Mouse (Mus musculus) liver, embryonic 14.5 days (tissue): ENCODE results near the gene Brd3. TPM values are rescaled to one million over a fixed set of nuclear protein-coding genes. Genes with fewer than 3 reads are reported as not detected.
A peak's percentile ranks its signal among the peaks of the same experiment; 100 is the strongest.
"Not testable (repeated sequence)": the region's sequence is repeated elsewhere in the genome, so short reads cannot be mapped to it uniquely, and the experiment has no call there.

Experiments
- ATAC-seq: fragments of 200-750 bp; cut with Nextera tagmentation; 2 replicates; pipeline ENCODE4 v1.8.0; 2017; ENCODE audit warnings: moderate number of reproducible peaks, mild to moderate bottlenecking, moderate library complexity; ENCODE audit not compliant: insufficient read depth
- DNase-seq, 3 experiments: peaks; one replicate each; pipeline ENCODE4 v3.0.0-alpha.2; 2012 to 2013; ENCODE audit warnings: low read depth in 3 of 3, low spot score in 3 of 3
- H3K27ac ChIP-seq: fragments of 300-500 bp; sonication (generic); 2 replicates; pipeline ENCODE4 v1.5.1; 2014; ENCODE audit warnings: moderate library complexity, mild to moderate bottlenecking, control low read depth, inconsistent platforms
- H3K27me3 ChIP-seq: fragments of 300-500 bp; sonication (generic); 2 replicates; pipeline ENCODE4 v1.6.1; 2014; ENCODE audit warnings: mild to moderate bottlenecking, low read length, moderate library complexity; ENCODE audit not compliant: control insufficient read depth, insufficient read depth
- H3K36me3 ChIP-seq: fragments of 300-500 bp; sonication (generic); replicated peaks from 2 replicates; pipeline ENCODE4 v1.6.1; 2014; ENCODE audit warnings: low read depth; ENCODE audit not compliant: control insufficient read depth, insufficient read depth
- H3K4me1 ChIP-seq, 2 experiments: fragments of 200-500 bp in 1 of 2; fragments of 300-500 bp in 1 of 2; sonication (generic) in 1 of 2; replicated peaks; 2 replicates each; pipeline ENCODE4 v1.6.1; 2012 to 2014; ENCODE audit warnings: antibody characterized with exemption in 1 of 2, inconsistent platforms in 1 of 2, low read length in 1 of 2; ENCODE audit not compliant: control insufficient read depth in 2 of 2, insufficient read depth in 2 of 2
- H3K4me2 ChIP-seq: fragments of 300-500 bp; sonication (generic); 2 replicates; pipeline ENCODE4 v1.6.1; 2014; ENCODE audit warnings: low read depth, mild to moderate bottlenecking, control low read depth, moderate library complexity
- H3K4me3 ChIP-seq, 2 experiments: fragments of 200-500 bp in 1 of 2; fragments of 300-500 bp in 1 of 2; sonication (generic) in 1 of 2; 2 replicates each; pipeline ENCODE4 v1.5.1; 2012 to 2014; ENCODE audit warnings: low read depth in 2 of 2, low read length in 2 of 2, mild to moderate bottlenecking in 2 of 2, control low read depth in 1 of 2, inconsistent platforms in 1 of 2, moderate library complexity in 1 of 2; ENCODE audit not compliant: insufficient read depth in 1 of 2
- H3K9ac ChIP-seq: fragments of 300-500 bp; sonication (generic); replicated peaks from 2 replicates; pipeline ENCODE4 v1.6.1; 2014; ENCODE audit warnings: mild to moderate bottlenecking, control low read depth, moderate library complexity
- H3K9me3 ChIP-seq: fragments of 300-500 bp; sonication (generic); 2 replicates; pipeline ENCODE4 v1.6.1; 2016; ENCODE audit warnings: low read length, mixed read lengths; ENCODE audit not compliant: control insufficient read depth
- CTCF ChIP-seq: IDR thresholded peaks from 2 replicates; pipeline ENCODE4 v1.5.1; 2016; ENCODE audit warnings: antibody characterized with exemption, low read depth, control low read depth
- EP300 ChIP-seq: IDR thresholded peaks from 2 replicates; pipeline ENCODE4 v1.6.1; 2016; ENCODE audit warnings: antibody characterized with exemption, low read depth
- WGBS: fragments of 180-500 bp; shearing (Covaris S2); extraction: QIAGEN DNeasy Blood & Tissue Kit; methylation state at CpG from one replicate; pipeline ENCODE4 v1.1.7; 2014; ENCODE audit not compliant: insufficient replicate concordance; 5-methylcytosine and 5-hydroxymethylcytosine counted together
- polyA plus RNA-seq, 2 experiments: library from polyadenylated mRNA; depleted of rRNA in 1 of 2; stranded (reverse) in 1 of 2; unstranded in 1 of 2; fragments of >200 nt; fragmentation: Nextera tagmentation in 1 of 2; extraction: Ambion mirVana in 1 of 2; gene quantifications; 2 replicates each; pipeline versions ENCODE4 v1.2.1 to v1.2.3; 2012 to 2014

Gene Brd3
- polyA plus RNA-seq, 2 experiments = 9.5 to 24.4 TPM

- Histone ChIP-seq H3K9ac (no peak overlapping the region), H3K4me1 (peaks cover 17 to 35% of the 10 kb centered on the region in 2 experiments), H3K36me3 (no peaks in the 10 kb centered on the region), H3K4me3 (no peak overlapping the region), H3K4me2 (no peak overlapping the region), H3K27me3 (no peaks in the 10 kb centered on the region), H3K27ac (no peak overlapping the region), H3K9me3 (no peaks in the 10 kb centered on the region; the same call in 1 of the 2 replicates)
- 63% methylated on average over 3 of the region's 3 CpGs for WGBS
- DNase-seq (no peak), ATAC-seq (no peak)
- TF ChIP-seq CTCF (no peak), EP300 (no peak)
These were observed 5.4 kb upstream of the Brd3 start for GRCm38 (mm10) chr2:27512909-27513308.

- 82% methylated on average over 7 of the region's 7 CpGs for WGBS
- ATAC-seq = no peak
These were observed 3.2 kb upstream of the Brd3 start for GRCm38 (mm10) chr2:27510706-27511105.

GRCm38 (mm10) chr2:27506658-27507057, 804 bp downstream of the Brd3 start:
- not testable (repeated sequence) for H3K9me3 ChIP-seq, H3K4me3 ChIP-seq, H3K9ac ChIP-seq, H3K27me3 ChIP-seq, ATAC-seq, H3K36me3 ChIP-seq, DNase-seq, H3K27ac ChIP-seq, H3K4me2 ChIP-seq
- WGBS = 16% methylated on average over 4 of the region's 4 CpGs
- peaks cover 2 to 40% of the 10 kb centered on the region in 2 experiments for H3K4me1 ChIP-seq

More at GRCm38 (mm10) chr2:27510706-27511105, 3.2 kb upstream of the Brd3 start:
- Histone ChIP-seq H3K36me3 (no peaks in the 10 kb centered on the region), H3K9me3 (no peaks in the 10 kb centered on the region; the same call in 1 of the 2 replicates), H3K4me2 (no peak overlapping the region), H3K27ac (no peak overlapping the region), H3K4me3 (no peak overlapping the region), H3K9ac (no peak overlapping the region), H3K27me3 (no peaks in the 10 kb centered on the region), H3K4me1 (peaks cover 4 to 33% of the 10 kb centered on the region in 2 experiments)
- TF ChIP-seq EP300 (no peak), CTCF (no peak)
- DNase-seq = no peak

- no peak overlapping the region for H3K4me2 ChIP-seq
- no peak for DNase-seq
- H3K27ac ChIP-seq = no peak overlapping the region
- H3K36me3 ChIP-seq = no peaks in the 10 kb centered on the region
- no peak overlapping the region; the same call in 1 of the 2 replicates for H3K9ac ChIP-seq
- H3K4me3 ChIP-seq = no peak overlapping the region
- WGBS = 24% methylated on average over 6 of the region's 6 CpGs
- TF ChIP-seq EP300 (no peak), CTCF (0 out of 2 replicates have a peak, but pooled peaks have one; percentile 12)
- ATAC-seq = no peak
- H3K4me1 ChIP-seq = peaks cover 2 to 40% of the 10 kb centered on the region in 2 experiments
- H3K27me3 ChIP-seq = no peaks in the 10 kb centered on the region
- H3K9me3 ChIP-seq = no peaks in the 10 kb centered on the region
These were observed 1.9 kb downstream of the Brd3 start for GRCm38 (mm10) chr2:27505539-27505938.

- Histone ChIP-seq H3K36me3 (no peaks in the 10 kb centered on the region), H3K27me3 (no peaks in the 10 kb centered on the region), H3K4me2 (no peak overlapping the region), H3K4me1 (peaks cover 2 to 40% of the 10 kb centered on the region in 2 experiments), H3K27ac (no peak overlapping the region), H3K9ac (no peak overlapping the region), H3K9me3 (no peaks in the 10 kb centered on the region), H3K4me3 (no peak overlapping the region)
- WGBS = 34% methylated on average over 7 of the region's 7 CpGs
- DNase-seq (no peak), ATAC-seq (peak; percentile 47; the same call in 1 of the 2 replicates)
- TF ChIP-seq CTCF = no peak
- TF ChIP-seq EP300 = no peak
These were observed 3.2 kb downstream of the Brd3 start for GRCm38 (mm10) chr2:27504113-27504885.
